Mouse (Mus musculus): Measurements from ENCODE around the gene Defb15. TPM values are rescaled to one million over a fixed set of nuclear protein-coding genes. Genes with fewer than 3 reads are reported as not detected.
"Not testable (repeated sequence)": the region's sequence is repeated elsewhere in the genome, so short reads cannot be mapped to it uniquely, and the experiment has no call there.

Gene Defb15
- polyA plus RNA-seq, 1 experiment from 2014 or later = not detected

- no peak within 1 kb of the TSS for H3K9ac ChIP-seq (ENCODE audit: low read depth, low read length)
- H3K27me3 ChIP-seq (ENCODE audit: control insufficient read depth, insufficient read depth, low read length) = no peaks in the 10 kb centered on the region
- no peaks in the 10 kb centered on the region for H3K4me1 ChIP-seq (replicated peaks; ENCODE audit: control insufficient read depth, insufficient read depth, low read length)
- no peak for DNase-seq (ENCODE audit: low spot score)
- H3K27ac ChIP-seq (ENCODE audit: low read depth, low read length) = no peak within 1 kb of the TSS
- no peak within 1 kb of the TSS for H3K4me2 ChIP-seq (replicated peaks; ENCODE audit: low read depth, low read length)
- no peak for ATAC-seq (ENCODE audit: low FRiP score)
- no peaks in the 10 kb centered on the region for H3K9me3 ChIP-seq (ENCODE audit: control insufficient read depth, low read length)
- no peak within 1 kb of the TSS for H3K4me3 ChIP-seq (ENCODE audit: low read depth, low read length)
- no peaks in the 10 kb centered on the region for H3K36me3 ChIP-seq (ENCODE audit: control insufficient read depth, insufficient read depth, low read length)
- WGBS = 86% methylated on average over 6 of the region's 6 CpGs
These were observed 14.0 kb upstream of the Defb15 start, which contains the start of gene Defb13 for GRCm38 (mm10) chr8:21946462-21946861. Defb13 (plus strand) TSS chr8:21946762.

- not testable (repeated sequence) for H3K4me3 ChIP-seq (ENCODE audit: low read depth, low read length); DNase-seq (ENCODE audit: low spot score); H3K27me3 ChIP-seq (ENCODE audit: control insufficient read depth, insufficient read depth, low read length); H3K4me1 ChIP-seq (replicated peaks; ENCODE audit: control insufficient read depth, insufficient read depth, low read length); H3K9ac ChIP-seq (ENCODE audit: low read depth, low read length); H3K27ac ChIP-seq (ENCODE audit: low read depth, low read length); H3K36me3 ChIP-seq (ENCODE audit: control insufficient read depth, insufficient read depth, low read length); H3K4me2 ChIP-seq (replicated peaks; ENCODE audit: low read depth, low read length); H3K9me3 ChIP-seq (ENCODE audit: control insufficient read depth, low read length); ATAC-seq (ENCODE audit: low FRiP score)
- WGBS = 85% methylated on average over 4 of the region's 4 CpGs
These were observed 5.5 kb upstream of the Defb15 start, which contains the start of gene Defb35 for GRCm38 (mm10) chr8:21938052-21938451. Defb35 (plus strand) TSS chr8:21938352.

GRCm38 (mm10) chr8:21930754-21931153 lies 1.8 kb downstream of the Defb15 start:
- ATAC-seq (ENCODE audit: low FRiP score); H3K9me3 ChIP-seq (ENCODE audit: control insufficient read depth, low read length); H3K4me3 ChIP-seq (ENCODE audit: low read depth, low read length); H3K4me2 ChIP-seq (replicated peaks; ENCODE audit: low read depth, low read length); H3K9ac ChIP-seq (ENCODE audit: low read depth, low read length); H3K36me3 ChIP-seq (ENCODE audit: control insufficient read depth, insufficient read depth, low read length); H3K27ac ChIP-seq (ENCODE audit: low read depth, low read length); H3K27me3 ChIP-seq (ENCODE audit: control insufficient read depth, insufficient read depth, low read length); H3K4me1 ChIP-seq (replicated peaks; ENCODE audit: control insufficient read depth, insufficient read depth, low read length); DNase-seq (ENCODE audit: low spot score): not testable (repeated sequence)
- WGBS = 83% methylated on average over 3 of the region's 3 CpGs

GRCm38 (mm10) chr8:21915625-21916024 lies 16.9 kb downstream of the Defb15 start:
- H3K27me3 ChIP-seq (ENCODE audit: control insufficient read depth, insufficient read depth, low read length) = no peaks in the 10 kb centered on the region
- no peaks in the 10 kb centered on the region for H3K9me3 ChIP-seq (ENCODE audit: control insufficient read depth, low read length)
- H3K4me2 ChIP-seq (replicated peaks; ENCODE audit: low read depth, low read length) = no peak overlapping the region
- H3K36me3 ChIP-seq (ENCODE audit: control insufficient read depth, insufficient read depth, low read length) = no peaks in the 10 kb centered on the region
- DNase-seq (ENCODE audit: low spot score) (no peak), ATAC-seq (ENCODE audit: low FRiP score) (no peak)
- H3K27ac ChIP-seq (ENCODE audit: low read depth, low read length) = no peak overlapping the region
- H3K9ac ChIP-seq (ENCODE audit: low read depth, low read length) = no peak overlapping the region
- 92% methylated on average over 3 of the region's 3 CpGs for WGBS
- no peaks in the 10 kb centered on the region for H3K4me1 ChIP-seq (replicated peaks; ENCODE audit: control insufficient read depth, insufficient read depth, low read length)
- H3K4me3 ChIP-seq (ENCODE audit: low read depth, low read length) = no peak overlapping the region

- H3K4me1 ChIP-seq (replicated peaks; ENCODE audit: control insufficient read depth, insufficient read depth, low read length) = no peaks in the 10 kb centered on the region
- ATAC-seq (ENCODE audit: low FRiP score) = no peak
- H3K4me2 ChIP-seq (replicated peaks; ENCODE audit: low read depth, low read length) = no peak overlapping the region
- no peak overlapping the region for H3K9ac ChIP-seq (ENCODE audit: low read depth, low read length)
- H3K4me3 ChIP-seq (ENCODE audit: low read depth, low read length) = no peak overlapping the region
- DNase-seq (ENCODE audit: low spot score) = no peak
- no peaks in the 10 kb centered on the region for H3K9me3 ChIP-seq (ENCODE audit: control insufficient read depth, low read length)
- WGBS = 15% methylated on average over 2 of the region's 2 CpGs
- no peaks in the 10 kb centered on the region for H3K27me3 ChIP-seq (ENCODE audit: control insufficient read depth, insufficient read depth, low read length)
- no peaks in the 10 kb centered on the region for H3K36me3 ChIP-seq (ENCODE audit: control insufficient read depth, insufficient read depth, low read length)
- no peak overlapping the region for H3K27ac ChIP-seq (ENCODE audit: low read depth, low read length)
These were observed 20.0 kb downstream of the Defb15 start for GRCm38 (mm10) chr8:21912554-21912953.

GRCm38 (mm10) chr8:21911931-21912330 lies 20.6 kb downstream of the Defb15 start:
- 21% methylated on average over 1 of the region's 1 CpGs for whole genome bisulfite sequencing
- ATAC-seq (ENCODE audit: low FRiP score) = no peak
- DNase-seq (ENCODE audit: low spot score) = no peak
- Histone ChIP-seq H3K9me3 (ENCODE audit: control insufficient read depth, low read length) (no peaks in the 10 kb centered on the region), H3K36me3 (ENCODE audit: control insufficient read depth, insufficient read depth, low read length) (no peaks in the 10 kb centered on the region), H3K4me3 (ENCODE audit: low read depth, low read length) (no peak overlapping the region), H3K4me2 (replicated peaks; ENCODE audit: low read depth, low read length) (no peak overlapping the region), H3K4me1 (replicated peaks; ENCODE audit: control insufficient read depth, insufficient read depth, low read length) (no peaks in the 10 kb centered on the region), H3K27me3 (ENCODE audit: control insufficient read depth, insufficient read depth, low read length) (no peaks in the 10 kb centered on the region), H3K9ac (ENCODE audit: low read depth, low read length) (no peak overlapping the region), H3K27ac (ENCODE audit: low read depth, low read length) (no peak overlapping the region)

GRCm38 (mm10) chr8:21906290-21906689 lies 26.2 kb downstream of the Defb15 start, which contains the start of gene Defb11:
Defb11 (minus strand) TSS chr8:21906412.
- not testable (repeated sequence) for H3K9me3 ChIP-seq (ENCODE audit: control insufficient read depth, low read length); H3K36me3 ChIP-seq (ENCODE audit: control insufficient read depth, insufficient read depth, low read length); H3K4me3 ChIP-seq (ENCODE audit: low read depth, low read length); ATAC-seq (ENCODE audit: low FRiP score); H3K27ac ChIP-seq (ENCODE audit: low read depth, low read length); H3K4me2 ChIP-seq (replicated peaks; ENCODE audit: low read depth, low read length); H3K4me1 ChIP-seq (replicated peaks; ENCODE audit: control insufficient read depth, insufficient read depth, low read length); H3K9ac ChIP-seq (ENCODE audit: low read depth, low read length); H3K27me3 ChIP-seq (ENCODE audit: control insufficient read depth, insufficient read depth, low read length)
- DNase-seq (ENCODE audit: low spot score) = peak; percentile 2

GRCm38 (mm10) chr8:21885321-21885720 lies 47.2 kb downstream of the Defb15 start, which contains the start of gene Defb9:
Defb9 (minus strand) TSS chr8:21885421.
- not testable (repeated sequence) for DNase-seq (ENCODE audit: low spot score); H3K36me3 ChIP-seq (ENCODE audit: control insufficient read depth, insufficient read depth, low read length); ATAC-seq (ENCODE audit: low FRiP score); H3K4me3 ChIP-seq (ENCODE audit: low read depth, low read length); H3K27ac ChIP-seq (ENCODE audit: low read depth, low read length); H3K9me3 ChIP-seq (ENCODE audit: control insufficient read depth, low read length); H3K27me3 ChIP-seq (ENCODE audit: control insufficient read depth, insufficient read depth, low read length); H3K4me1 ChIP-seq (replicated peaks; ENCODE audit: control insufficient read depth, insufficient read depth, low read length); H3K9ac ChIP-seq (ENCODE audit: low read depth, low read length); H3K4me2 ChIP-seq (replicated peaks; ENCODE audit: low read depth, low read length)
